Mouse (Mus musculus): ENCODE measurements around the gene Ctnna2. TPM values are rescaled to one million over a fixed set of nuclear protein-coding genes. Genes with fewer than 3 reads are reported as not detected.

The Ctnna2 gene
- not detected for total RNA-seq (2023)

DNA sequence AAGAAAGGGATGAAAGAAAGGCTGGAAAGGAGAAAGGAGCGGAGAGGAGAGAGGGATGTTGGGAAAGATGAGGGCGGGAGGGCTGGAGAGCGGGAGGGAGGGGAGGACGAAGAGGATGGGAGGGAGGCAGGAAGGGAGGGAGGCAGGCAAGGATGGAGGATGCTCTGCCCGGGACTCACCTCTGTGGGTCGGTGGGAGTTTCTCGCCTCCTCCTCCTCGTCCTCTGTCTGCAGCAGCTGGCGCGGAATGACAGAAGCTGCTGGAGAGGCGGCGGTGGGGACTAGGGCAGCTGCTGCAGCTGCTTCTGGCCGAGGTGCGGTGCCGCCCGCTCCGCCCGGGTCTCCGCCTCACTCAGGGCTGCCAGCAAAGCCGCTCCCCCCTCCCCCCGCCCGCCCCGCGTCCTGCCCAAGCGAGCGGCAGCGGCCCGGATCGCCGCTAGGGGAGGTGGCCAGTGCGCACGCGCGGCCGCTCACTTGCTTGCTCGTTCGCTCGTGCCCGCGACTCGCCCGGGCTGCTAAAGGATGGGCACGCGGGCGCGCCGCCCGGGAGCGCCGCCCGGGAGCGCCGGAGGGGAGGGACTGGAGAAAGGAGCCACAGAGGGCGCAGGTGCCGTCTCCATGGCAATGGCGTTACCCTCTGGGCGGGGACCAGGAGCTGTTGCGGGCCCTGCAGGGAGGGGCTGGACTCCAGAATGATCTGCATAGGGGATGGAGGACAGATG lies at the start of gene Ctnna2:
Gene Ctnna2 (minus strand): TSS at position 459 of the 721 bp plus-strand sequence.

DNA sequence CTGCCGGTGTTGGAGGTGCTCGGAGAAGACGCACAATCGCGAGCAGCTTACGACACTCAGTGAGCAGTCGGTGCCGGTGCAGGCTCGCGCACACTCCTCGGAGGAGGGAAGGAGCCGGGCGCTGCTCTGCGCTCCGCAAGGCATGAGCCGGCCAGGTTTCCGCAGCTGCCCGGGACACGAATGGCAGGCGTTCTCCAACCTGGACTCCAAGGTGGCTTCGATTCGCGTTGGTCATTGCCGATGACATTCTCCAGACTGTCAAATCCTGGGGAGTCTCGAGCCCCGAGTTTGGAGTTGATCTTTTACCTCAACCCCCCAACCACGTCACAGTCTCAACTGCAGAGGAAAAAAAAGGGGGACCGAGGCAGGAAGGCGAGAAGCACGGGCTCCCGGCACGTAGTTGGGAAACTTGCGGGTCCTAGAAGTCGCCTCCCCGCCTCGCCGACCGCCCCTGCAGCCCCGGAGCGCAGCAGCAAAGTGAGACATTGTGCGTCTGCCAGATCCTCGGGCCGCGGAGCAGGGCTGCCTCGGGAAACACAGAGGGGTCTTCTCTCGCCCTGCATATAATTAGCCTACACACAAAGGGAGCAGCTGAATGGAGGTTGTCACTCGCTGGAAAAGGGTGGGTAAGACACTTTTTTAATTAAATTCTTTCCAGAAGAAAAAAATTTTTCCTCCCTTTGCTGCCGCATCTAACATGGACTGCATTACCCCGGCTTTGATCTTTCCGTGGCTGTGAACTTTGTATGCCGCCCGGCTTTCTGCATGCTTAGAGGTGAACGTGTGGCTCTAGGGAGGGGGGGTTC lies 736.7 kb downstream of the Ctnna2 start, which contains the start of gene Lrrtm1:
Gene Lrrtm1 (plus strand): TSS at position 89 of the 806 bp plus-strand sequence.

